Mouse (Mus musculus): Measurements from ENCODE around the gene Gm21976.

Gm21976 gene

DNA sequence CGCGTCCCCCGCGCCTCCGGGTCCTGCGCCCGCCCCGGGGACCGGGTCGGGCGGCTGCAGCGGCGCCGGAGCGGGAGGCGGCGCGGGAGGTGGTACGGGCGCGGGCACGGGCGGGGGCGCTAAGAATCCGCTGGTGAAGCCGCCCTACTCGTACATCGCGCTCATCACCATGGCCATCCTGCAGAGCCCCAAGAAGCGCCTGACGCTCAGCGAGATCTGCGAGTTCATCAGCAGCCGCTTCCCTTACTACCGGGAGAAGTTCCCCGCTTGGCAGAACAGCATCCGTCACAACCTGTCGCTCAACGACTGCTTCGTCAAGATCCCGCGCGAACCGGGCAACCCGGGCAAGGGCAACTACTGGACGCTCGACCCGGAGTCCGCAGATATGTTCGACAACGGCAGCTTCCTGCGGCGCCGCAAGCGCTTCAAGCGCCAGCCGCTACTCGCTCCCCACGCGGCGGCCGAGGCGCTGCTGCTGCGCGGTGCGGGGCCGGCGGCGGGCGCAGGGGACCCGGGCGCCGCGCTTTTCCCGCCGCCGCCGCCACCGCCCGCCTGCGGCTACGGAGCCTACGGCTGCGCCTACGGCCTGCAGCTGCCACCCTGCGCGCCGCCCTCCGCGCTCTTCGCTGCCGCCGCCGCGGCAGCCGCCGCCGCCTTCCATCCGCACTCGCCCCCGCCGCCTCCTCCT lies 75.3 kb downstream of the Gm21976 start:
- no peak for DNase-seq (ENCODE audit: low spot score)

DNA sequence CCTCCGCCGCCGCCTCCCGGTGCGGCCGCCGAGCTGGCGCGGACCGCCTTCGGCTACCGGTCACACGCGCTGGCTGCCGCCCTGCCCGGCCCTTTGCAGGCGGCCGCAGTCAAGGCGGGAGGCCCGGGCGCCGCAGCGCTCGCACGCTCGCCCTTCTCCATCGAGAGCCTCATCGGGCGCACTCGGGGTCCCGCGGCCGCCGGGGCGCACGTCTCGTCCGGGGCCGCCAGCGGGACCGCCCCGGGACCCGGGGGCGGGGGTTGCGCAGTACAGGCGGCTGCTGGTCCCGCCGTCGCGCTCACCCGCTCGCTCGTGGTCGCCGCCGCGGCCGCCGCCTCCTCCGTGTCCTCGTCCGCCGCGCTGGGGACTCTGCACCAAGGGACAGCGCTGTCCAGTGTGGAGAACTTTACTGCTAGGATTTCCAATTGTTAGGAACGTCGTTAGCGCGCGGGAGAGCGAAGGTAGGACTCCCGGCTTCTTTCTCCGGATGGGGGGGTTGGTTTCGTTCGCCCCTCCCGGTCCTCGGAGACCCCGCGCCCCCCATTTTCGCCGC lies 75.9 kb downstream of the Gm21976 start:
- no peak for DNase-seq (ENCODE audit: low spot score)

DNA sequence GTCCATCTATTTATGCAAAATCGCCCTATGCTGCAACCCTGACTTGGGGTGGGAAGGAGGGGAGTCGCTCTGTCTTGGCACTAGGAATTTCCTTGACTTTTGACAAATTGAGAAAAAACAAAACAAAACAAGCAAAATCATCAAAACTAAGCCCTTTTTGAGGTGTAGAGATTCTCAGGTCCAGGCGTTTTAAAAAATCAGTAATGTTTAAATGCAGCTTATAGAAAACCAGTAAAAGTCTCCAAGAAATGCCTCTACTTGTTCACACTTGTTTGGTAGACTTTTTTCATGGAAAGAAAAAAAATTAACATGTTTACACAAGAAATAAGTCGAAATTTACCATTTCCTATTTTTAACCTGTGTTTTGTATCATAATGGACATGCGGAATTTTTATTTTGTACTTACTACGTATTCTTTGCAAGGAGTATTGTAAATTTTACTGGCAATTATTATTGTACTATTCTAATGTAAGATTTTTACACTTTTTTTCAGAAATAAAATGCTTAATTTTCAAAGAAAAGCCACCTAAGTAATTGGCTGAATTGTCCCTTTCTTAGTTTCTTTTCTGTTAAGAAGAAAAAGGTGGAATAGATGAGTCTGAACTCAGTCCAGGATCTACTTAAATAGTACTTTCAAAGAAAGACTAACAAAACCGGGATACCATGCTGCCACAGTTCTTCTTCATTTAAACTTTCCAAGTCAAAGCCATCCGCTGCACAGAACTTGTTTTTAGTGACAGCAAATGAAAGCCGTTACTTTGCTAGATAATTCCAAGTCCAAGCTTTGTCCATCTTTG lies 76.7 kb downstream of the Gm21976 start:
- no peak for DNase-seq (ENCODE audit: low spot score)
